Mouse (Mus musculus): ENCODE measurements around the gene Tomm40l. TPM values are rescaled to one million over a fixed set of nuclear protein-coding genes. Genes with fewer than 3 reads are reported as not detected.

Gene Tomm40l
- polyA plus RNA-seq, 1 experiment from 2014 or later, result 26.4 TPM

GRCm38 (mm10) chr1:171195887-171196397 lies 26.4 kb downstream of the Tomm40l start, which contains the start of gene Pcp4l1:
Gene Pcp4l1 (minus strand): TSS chr1:171196268.
- ATAC-seq (ENCODE audit: insufficient number of reproducible peaks, low FRiP score, low TSS enrichment, low read depth), result peak; percentile 85
- H3K4me1 ChIP-seq (ENCODE audit: control insufficient read depth, insufficient read depth, low read length), result peaks cover 20% of the 10 kb centered on the region
- H3K4me3 ChIP-seq (ENCODE audit: low read depth, low read length), result peak within 1 kb of the TSS; percentile 54
- H3K4me2 ChIP-seq (ENCODE audit: low read depth, severe bottlenecking), result peak within 1 kb of the TSS; percentile 97
- no peaks in the 10 kb centered on the region for H3K9me3 ChIP-seq (ENCODE audit: control insufficient read depth, low read length)
- peaks cover 33% of the 10 kb centered on the region for H3K27me3 ChIP-seq (ENCODE audit: control insufficient read depth, insufficient read depth, low read length)
- H3K36me3 ChIP-seq (ENCODE audit: control insufficient read depth, insufficient read depth, low read length), result no peaks in the 10 kb centered on the region
- peak; percentile 75 for DNase-seq (ENCODE audit: low spot score)
- no peak within 1 kb of the TSS for H3K27ac ChIP-seq (replicated peaks; ENCODE audit: low read depth, low read length)
- WGBS, result under 1% methylated on average over 33 of the region's 33 CpGs
- H3K9ac ChIP-seq (ENCODE audit: low read length), result peak within 1 kb of the TSS; percentile 50

- Histone ChIP-seq H3K27me3 (ENCODE audit: control insufficient read depth, insufficient read depth, low read length) (peaks cover 33% of the 10 kb centered on the region), H3K36me3 (ENCODE audit: control insufficient read depth, insufficient read depth, low read length) (no peaks in the 10 kb centered on the region), H3K27ac (replicated peaks; ENCODE audit: low read depth, low read length) (no peak overlapping the region), H3K4me2 (ENCODE audit: low read depth, severe bottlenecking) (peak overlapping the region; percentile 97), H3K9me3 (ENCODE audit: control insufficient read depth, low read length) (no peaks in the 10 kb centered on the region), H3K4me1 (ENCODE audit: control insufficient read depth, insufficient read depth, low read length) (peaks cover 20% of the 10 kb centered on the region), H3K4me3 (ENCODE audit: low read depth, low read length) (peak overlapping the region; percentile 54), H3K9ac (ENCODE audit: low read length) (peak overlapping the region; percentile 50)
- DNase-seq (ENCODE audit: low spot score), result peak; percentile 32
- WGBS, result 5% methylated on average over 20 of the region's 20 CpGs
- no peak for ATAC-seq (ENCODE audit: insufficient number of reproducible peaks, low FRiP score, low TSS enrichment, low read depth)
These were observed 27.1 kb downstream of the Tomm40l start for GRCm38 (mm10) chr1:171195046-171195822.

GRCm38 (mm10) chr1:171193911-171194830 lies 28.1 kb downstream of the Tomm40l start:
- Histone ChIP-seq H3K36me3 (ENCODE audit: control insufficient read depth, insufficient read depth, low read length) (no peaks in the 10 kb centered on the region), H3K9me3 (ENCODE audit: control insufficient read depth, low read length) (no peaks in the 10 kb centered on the region), H3K4me1 (ENCODE audit: control insufficient read depth, insufficient read depth, low read length) (peaks cover 22% of the 10 kb centered on the region), H3K4me3 (ENCODE audit: low read depth, low read length) (no peak overlapping the region), H3K27me3 (ENCODE audit: control insufficient read depth, insufficient read depth, low read length) (peaks cover 33% of the 10 kb centered on the region), H3K4me2 (ENCODE audit: low read depth, severe bottlenecking) (no peak overlapping the region), H3K27ac (replicated peaks; ENCODE audit: low read depth, low read length) (no peak overlapping the region), H3K9ac (ENCODE audit: low read length) (no peak overlapping the region)
- peak; percentile 29 for DNase-seq (ENCODE audit: low spot score)
- 29% methylated on average over 11 of the region's 11 CpGs for WGBS
- ATAC-seq (ENCODE audit: insufficient number of reproducible peaks, low FRiP score, low TSS enrichment, low read depth), result no peak

- peak overlapping the region; percentile 15; the same call in 1 of the 2 replicates for H3K4me2 ChIP-seq (ENCODE audit: low read depth, severe bottlenecking)
- whole genome bisulfite sequencing, result 3% methylated on average over 18 of the region's 18 CpGs
- no peak overlapping the region; the same call in 1 of the 2 replicates for H3K4me3 ChIP-seq (ENCODE audit: low read depth, low read length)
- peaks cover 28% of the 10 kb centered on the region for H3K4me1 ChIP-seq (ENCODE audit: control insufficient read depth, insufficient read depth, low read length)
- no peaks in the 10 kb centered on the region for H3K36me3 ChIP-seq (ENCODE audit: control insufficient read depth, insufficient read depth, low read length)
- DNase-seq (ENCODE audit: low spot score), result peak; percentile 48
- H3K27me3 ChIP-seq (ENCODE audit: control insufficient read depth, insufficient read depth, low read length), result peaks cover 33% of the 10 kb centered on the region
- no peak for ATAC-seq (ENCODE audit: insufficient number of reproducible peaks, low FRiP score, low TSS enrichment, low read depth)
- no peaks in the 10 kb centered on the region for H3K9me3 ChIP-seq (ENCODE audit: control insufficient read depth, low read length)
- H3K27ac ChIP-seq (replicated peaks; ENCODE audit: low read depth, low read length), result no peak overlapping the region
- no peak overlapping the region for H3K9ac ChIP-seq (ENCODE audit: low read length)
These were observed 29.0 kb downstream of the Tomm40l start for GRCm38 (mm10) chr1:171193093-171193840.

- no peaks in the 10 kb centered on the region for H3K9me3 ChIP-seq (ENCODE audit: control insufficient read depth, low read length)
- no peak overlapping the region for H3K9ac ChIP-seq (ENCODE audit: low read length)
- H3K4me1 ChIP-seq (ENCODE audit: control insufficient read depth, insufficient read depth, low read length), result peaks cover 28% of the 10 kb centered on the region
- no peak for DNase-seq (ENCODE audit: low spot score)
- 43% methylated on average over 10 of the region's 10 CpGs for WGBS
- ATAC-seq (ENCODE audit: insufficient number of reproducible peaks, low FRiP score, low TSS enrichment, low read depth), result no peak
- H3K4me2 ChIP-seq (ENCODE audit: low read depth, severe bottlenecking), result no peak overlapping the region
- H3K4me3 ChIP-seq (ENCODE audit: low read depth, low read length), result no peak overlapping the region
- no peaks in the 10 kb centered on the region for H3K36me3 ChIP-seq (ENCODE audit: control insufficient read depth, insufficient read depth, low read length)
- no peak overlapping the region for H3K27ac ChIP-seq (replicated peaks; ENCODE audit: low read depth, low read length)
- H3K27me3 ChIP-seq (ENCODE audit: control insufficient read depth, insufficient read depth, low read length), result peaks cover 33% of the 10 kb centered on the region
These were observed 30.0 kb downstream of the Tomm40l start for GRCm38 (mm10) chr1:171192283-171192682.

GRCm38 (mm10) chr1:171190832-171191231 lies 31.5 kb downstream of the Tomm40l start:
- Histone ChIP-seq H3K27me3 (ENCODE audit: control insufficient read depth, insufficient read depth, low read length) (peaks cover 31% of the 10 kb centered on the region), H3K36me3 (ENCODE audit: control insufficient read depth, insufficient read depth, low read length) (no peaks in the 10 kb centered on the region), H3K9me3 (ENCODE audit: control insufficient read depth, low read length) (no peaks in the 10 kb centered on the region), H3K4me1 (ENCODE audit: control insufficient read depth, insufficient read depth, low read length) (peaks cover 24% of the 10 kb centered on the region), H3K9ac (ENCODE audit: low read length) (no peak overlapping the region), H3K4me3 (ENCODE audit: low read depth, low read length) (no peak overlapping the region), H3K4me2 (ENCODE audit: low read depth, severe bottlenecking) (no peak overlapping the region), H3K27ac (replicated peaks; ENCODE audit: low read depth, low read length) (no peak overlapping the region)
- WGBS, result 91% methylated on average over 9 of the region's 9 CpGs
- ATAC-seq (ENCODE audit: insufficient number of reproducible peaks, low FRiP score, low TSS enrichment, low read depth) (no peak), DNase-seq (ENCODE audit: low spot score) (no peak)

GRCm38 (mm10) chr1:171189476-171190114 lies 32.7 kb downstream of the Tomm40l start:
- 42% methylated on average over 14 of the region's 14 CpGs for WGBS
- Histone ChIP-seq H3K9ac (ENCODE audit: low read length) (no peak overlapping the region), H3K27ac (replicated peaks; ENCODE audit: low read depth, low read length) (no peak overlapping the region), H3K27me3 (ENCODE audit: control insufficient read depth, insufficient read depth, low read length) (peaks cover 18% of the 10 kb centered on the region), H3K36me3 (ENCODE audit: control insufficient read depth, insufficient read depth, low read length) (no peaks in the 10 kb centered on the region), H3K9me3 (ENCODE audit: control insufficient read depth, low read length) (no peaks in the 10 kb centered on the region), H3K4me2 (ENCODE audit: low read depth, severe bottlenecking) (no peak overlapping the region), H3K4me1 (ENCODE audit: control insufficient read depth, insufficient read depth, low read length) (peaks cover 21% of the 10 kb centered on the region), H3K4me3 (ENCODE audit: low read depth, low read length) (no peak overlapping the region)
- DNase-seq (ENCODE audit: low spot score) (no peak), ATAC-seq (ENCODE audit: insufficient number of reproducible peaks, low FRiP score, low TSS enrichment, low read depth) (no peak)

Measured in limb, embryonic 11.5 days (tissue).